Mouse (Mus musculus) forebrain, postnatal 0 days (tissue): ENCODE measurements at regions not wholly inside any gene's neighbourhood (a gene's known extent, or its start where the extent isn't known, plus 50 kb on each side); places are given as distances from the start of the nearest gene placed in this dataset.

Experiments used
- ATAC-seq: fragments of 200-750 bp; cut with Nextera tagmentation; 2 replicates; pipeline ENCODE4 v1.8.0; 2017; ENCODE audit warnings: mild to moderate bottlenecking, moderate library complexity
- DNase-seq: peaks from one replicate; pipeline ENCODE4 v3.0.0-alpha.2; 2015
- H3K27ac ChIP-seq: fragments of 300-500 bp; sonication (generic); 2 replicates; pipeline ENCODE4 v1.5.1; 2014; ENCODE audit warnings: low read depth, mild to moderate bottlenecking, antibody characterized with exemption, low read length, moderate library complexity, mixed read lengths
- H3K27me3 ChIP-seq: fragments of 300-500 bp; sonication (generic); 2 replicates; pipeline ENCODE4 v1.6.1; 2014; ENCODE audit warnings: mild to moderate bottlenecking, low read length, mixed read lengths; ENCODE audit not compliant: insufficient read depth
- H3K36me3 ChIP-seq: fragments of 300-500 bp; sonication (generic); 2 replicates; pipeline ENCODE4 v1.6.1; 2014; ENCODE audit warnings: mild to moderate bottlenecking, moderate library complexity; ENCODE audit not compliant: insufficient read depth
- H3K4me1 ChIP-seq: fragments of 300-500 bp; sonication (generic); 2 replicates; pipeline ENCODE4 v1.6.1; 2014; ENCODE audit warnings: antibody characterized with exemption; ENCODE audit not compliant: insufficient read depth
- H3K4me2 ChIP-seq: fragments of 300-500 bp; sonication (generic); 2 replicates; pipeline ENCODE4 v1.6.1; 2014; ENCODE audit warnings: low read depth, mild to moderate bottlenecking, moderate library complexity
- H3K4me3 ChIP-seq: fragments of 300-500 bp; sonication (generic); 2 replicates; pipeline ENCODE4 v1.5.1; 2014; ENCODE audit warnings: low read depth, low read length, mixed read lengths
- H3K9ac ChIP-seq: fragments of 300-500 bp; sonication (generic); 2 replicates; pipeline ENCODE4 v1.6.1; 2014; ENCODE audit warnings: mild to moderate bottlenecking
- H3K9me3 ChIP-seq: fragments of 300-500 bp; sonication (generic); 2 replicates; pipeline ENCODE4 v1.6.1; 2016; ENCODE audit warnings: low read length
- CTCF ChIP-seq: sonication (generic); IDR thresholded peaks from 2 replicates; pipeline ENCODE4 v1.5.1; 2016; ENCODE audit warnings: antibody characterized with exemption, control low read depth, low read depth
- WGBS: fragments of 180-500 bp; shearing (Covaris S2); extraction: QIAGEN DNeasy Blood & Tissue Kit; methylation state at CpG from one replicate; pipeline ENCODE4 v1.1.7; 2014; 5-methylcytosine and 5-hydroxymethylcytosine counted together

- Histone ChIP-seq H3K27ac (no peak overlapping the region), H3K27me3 (no peaks in the 10 kb centered on the region), H3K4me1 (peaks cover 8% of the 10 kb centered on the region; the same call in 1 of the 2 replicates), H3K9me3 (no peaks in the 10 kb centered on the region), H3K36me3 (no peaks in the 10 kb centered on the region), H3K9ac (no peak overlapping the region), H3K4me2 (no peak overlapping the region), H3K4me3 (no peak overlapping the region)
- no peak for TF ChIP-seq CTCF
- DNase-seq (no peak), ATAC-seq (no peak)
- 67% methylated on average over 8 of the region's 8 CpGs for WGBS
These were observed 167.2 kb upstream of the Lef1 start for GRCm38 (mm10) chr3:130942947-130943630.

GRCm38 (mm10) chr3:130940302-130940867, 169.9 kb upstream of the Lef1 start:
- no peak for TF ChIP-seq CTCF
- peak; percentile 16; the same call in 1 of the 2 replicates for ATAC-seq
- H3K4me3 ChIP-seq = no peak overlapping the region
- DNase-seq = peak; percentile 24
- H3K27me3 ChIP-seq = no peaks in the 10 kb centered on the region
- no peaks in the 10 kb centered on the region for H3K4me1 ChIP-seq
- H3K36me3 ChIP-seq = no peaks in the 10 kb centered on the region
- no peak overlapping the region for H3K9ac ChIP-seq
- no peak overlapping the region for H3K27ac ChIP-seq
- no peaks in the 10 kb centered on the region for H3K9me3 ChIP-seq
- H3K4me2 ChIP-seq = no peak overlapping the region
- 65% methylated on average over 5 of the region's 5 CpGs for WGBS

- Histone ChIP-seq H3K4me2 (no peak overlapping the region), H3K36me3 (no peaks in the 10 kb centered on the region), H3K9me3 (no peaks in the 10 kb centered on the region), H3K27ac (no peak overlapping the region), H3K4me1 (no peaks in the 10 kb centered on the region), H3K9ac (no peak overlapping the region), H3K4me3 (no peak overlapping the region), H3K27me3 (no peaks in the 10 kb centered on the region)
- 68% methylated on average over 5 of the region's 5 CpGs for WGBS
- ATAC-seq (no peak), DNase-seq (no peak)
- TF ChIP-seq CTCF = no peak
These were observed 173.3 kb upstream of the Lef1 start for GRCm38 (mm10) chr3:130936980-130937379.

GRCm38 (mm10) chr3:130936336-130936735, 173.9 kb upstream of the Lef1 start:
- DNase-seq (no peak), ATAC-seq (no peak)
- no peaks in the 10 kb centered on the region for H3K9me3 ChIP-seq
- no peak for TF ChIP-seq CTCF
- H3K27ac ChIP-seq = no peak overlapping the region
- H3K4me2 ChIP-seq = no peak overlapping the region
- WGBS = 50% methylated on average over 7 of the region's 7 CpGs
- no peaks in the 10 kb centered on the region for H3K27me3 ChIP-seq
- H3K4me3 ChIP-seq = no peak overlapping the region
- no peak overlapping the region for H3K9ac ChIP-seq
- H3K4me1 ChIP-seq = no peaks in the 10 kb centered on the region
- no peaks in the 10 kb centered on the region for H3K36me3 ChIP-seq

GRCm38 (mm10) chr3:130935926-130936315, 174.3 kb upstream of the Lef1 start:
- H3K4me2 ChIP-seq = no peak overlapping the region
- H3K4me3 ChIP-seq = no peak overlapping the region
- no peak overlapping the region for H3K27ac ChIP-seq
- no peaks in the 10 kb centered on the region for H3K27me3 ChIP-seq
- ATAC-seq = no peak
- TF ChIP-seq CTCF = no peak
- H3K4me1 ChIP-seq = no peaks in the 10 kb centered on the region
- no peak for DNase-seq
- no peak overlapping the region for H3K9ac ChIP-seq
- no peaks in the 10 kb centered on the region for H3K9me3 ChIP-seq
- H3K36me3 ChIP-seq = no peaks in the 10 kb centered on the region
- WGBS = 82% methylated on average over 11 of the region's 11 CpGs

- 58% methylated on average over 8 of the region's 8 CpGs for WGBS
- DNase-seq = no peak
These were observed 174.9 kb upstream of the Lef1 start for GRCm38 (mm10) chr3:130935302-130935925.

GRCm38 (mm10) chr3:130932723-130933122, 177.5 kb upstream of the Lef1 start:
- Histone ChIP-seq H3K27me3 (no peaks in the 10 kb centered on the region), H3K27ac (no peak overlapping the region), H3K4me1 (no peaks in the 10 kb centered on the region), H3K36me3 (no peaks in the 10 kb centered on the region), H3K9me3 (no peaks in the 10 kb centered on the region), H3K9ac (no peak overlapping the region), H3K4me2 (no peak overlapping the region), H3K4me3 (no peak overlapping the region)
- ATAC-seq (no peak), DNase-seq (no peak)
- no peak for TF ChIP-seq CTCF
- WGBS = 72% methylated on average over 6 of the region's 6 CpGs

More at GRCm38 (mm10) chr3:130935302-130935925, 174.9 kb upstream of the Lef1 start:
- no peak overlapping the region for H3K27ac ChIP-seq
- no peaks in the 10 kb centered on the region for H3K4me1 ChIP-seq
- no peak overlapping the region for H3K9ac ChIP-seq
- no peaks in the 10 kb centered on the region for H3K9me3 ChIP-seq
- no peak; the same call in 1 of the 2 replicates for ATAC-seq
- TF ChIP-seq CTCF = no peak
- no peaks in the 10 kb centered on the region for H3K36me3 ChIP-seq
- H3K4me2 ChIP-seq = no peak overlapping the region
- H3K4me3 ChIP-seq = no peak overlapping the region
- no peaks in the 10 kb centered on the region for H3K27me3 ChIP-seq
